Mouse (Mus musculus) CH12.LX (cell line): ENCODE data around the gene Ly6g5b. TPM values are rescaled to one million over a fixed set of nuclear protein-coding genes. Genes with fewer than 3 reads are reported as not detected.

Experiments
- DNase-seq: peaks from one replicate; pipeline ENCODE4 v3.0.0-alpha.2; 2013; ENCODE audit errors: extremely low read depth
- H3K27ac ChIP-seq: 2 replicates; pipeline ENCODE4 v1.5.1; 2012; ENCODE audit warnings: low read depth, mild to moderate bottlenecking, control low read depth, moderate library complexity; ENCODE audit not compliant: insufficient read depth
- H3K27me3 ChIP-seq: replicated peaks from 2 replicates; pipeline ENCODE3; 2012; ENCODE audit warnings: inconsistent platforms
- H3K36me3 ChIP-seq, 2 experiments: replicated peaks in 1 of 2; 2 replicates each; pipeline versions ENCODE3 to v1.6.1; 2012; ENCODE audit warnings: inconsistent platforms in 1 of 2, low read length in 1 of 2, mild to moderate bottlenecking in 1 of 2, mixed read lengths in 1 of 2, moderate library complexity in 1 of 2; ENCODE audit not compliant: control insufficient read depth in 1 of 2, insufficient read depth in 1 of 2
- H3K4me1 ChIP-seq, 2 experiments: 2 replicates each; pipeline ENCODE4 v1.6.1; 2012; ENCODE audit warnings: inconsistent platforms in 1 of 2, moderate library complexity in 1 of 2; ENCODE audit not compliant: insufficient read depth in 2 of 2, control insufficient read depth in 1 of 2
- H3K4me2 ChIP-seq: 2 replicates; pipeline ENCODE4 v1.6.1; 2012; ENCODE audit warnings: low read depth, mild to moderate bottlenecking, control low read depth; ENCODE audit not compliant: poor library complexity, insufficient read depth, severe bottlenecking
- H3K4me3 ChIP-seq, 3 experiments: fragments of 150-350 bp in 1 of 3; sonication (generic) in 1 of 3; replicated peaks in 1 of 3; 2 replicates each; pipeline versions ENCODE3 to v1.5.1; 2011 to 2012; ENCODE audit warnings: low read depth in 2 of 3, low read length in 2 of 3, mild to moderate bottlenecking in 2 of 3, moderate library complexity in 2 of 3, control low read depth in 1 of 3, improper control_type of control experiment in 1 of 3, inconsistent platforms in 1 of 3, mixed read lengths in 1 of 3; ENCODE audit not compliant: poor library complexity in 1 of 3
- H3K79me2 ChIP-seq: replicated peaks from 2 replicates; pipeline ENCODE4 v1.6.1; 2012; ENCODE audit warnings: mild to moderate bottlenecking, moderate library complexity; ENCODE audit not compliant: control insufficient read depth, poor library complexity, insufficient read depth, severe bottlenecking; ENCODE audit errors: extremely low read depth
- H3K9ac ChIP-seq: 2 replicates; pipeline ENCODE4 v1.6.1; 2012; ENCODE audit warnings: low read depth, mild to moderate bottlenecking, control low read depth, moderate library complexity; ENCODE audit not compliant: insufficient read depth
- H3K9me3 ChIP-seq: replicated peaks from 2 replicates; pipeline ENCODE3; 2012; ENCODE audit warnings: low read length, inconsistent platforms, mixed read lengths
- CHD2 ChIP-seq: IDR thresholded peaks from 2 replicates; pipeline ENCODE4 v1.6.1; 2011; ENCODE audit warnings: low read length, improper control_type of control experiment
- CTCF ChIP-seq, 2 experiments: IDR thresholded peaks in 1 of 2; conservative IDR thresholded peaks in 1 of 2; 2 replicates each; pipeline ENCODE4 v1.5.1; 2011 to 2012; ENCODE audit warnings: low read depth in 2 of 2, low read length in 2 of 2, improper control_type of control experiment in 1 of 2, inconsistent platforms in 1 of 2, mild to moderate bottlenecking in 1 of 2, moderate library complexity in 1 of 2
- E2F4 ChIP-seq: IDR thresholded peaks from 2 replicates; pipeline ENCODE4 v1.6.1; 2011; ENCODE audit warnings: low read depth, low read length, improper control_type of control experiment; ENCODE audit not compliant: insufficient replicate concordance
- ELF1 ChIP-seq: IDR thresholded peaks from 2 replicates; pipeline ENCODE4 v1.6.1; 2014; ENCODE audit warnings: low read depth, mild to moderate bottlenecking, inconsistent platforms, low read length, improper control_type of control experiment
- EP300 ChIP-seq: IDR thresholded peaks from 2 replicates; pipeline ENCODE4 v1.6.1; 2011; ENCODE audit warnings: low read length, improper control_type of control experiment
- GABPA ChIP-seq: IDR thresholded peaks from 2 replicates; pipeline ENCODE4 v1.6.1; 2012; ENCODE audit warnings: low read depth, low read length, improper control_type of control experiment, inconsistent platforms; ENCODE audit not compliant: insufficient replicate concordance
- HCFC1 ChIP-seq: IDR thresholded peaks from 2 replicates; pipeline ENCODE4 v1.6.1; 2012; ENCODE audit warnings: low read depth, mild to moderate bottlenecking, inconsistent platforms, low read length, improper control_type of control experiment
- IRF4 ChIP-seq: IDR thresholded peaks from 2 replicates; pipeline ENCODE4 v1.6.1; 2014; ENCODE audit warnings: low read depth, mild to moderate bottlenecking, inconsistent platforms, low read length, improper control_type of control experiment
- MAX ChIP-seq: IDR thresholded peaks from 2 replicates; pipeline ENCODE4 v1.6.1; 2011; ENCODE audit warnings: low read length, improper control_type of control experiment
- MEF2A ChIP-seq: IDR thresholded peaks from 2 replicates; pipeline ENCODE4 v1.6.1; 2014; ENCODE audit warnings: low read depth, mild to moderate bottlenecking, inconsistent platforms, low read length, improper control_type of control experiment, borderline replicate concordance
- MXI1 ChIP-seq: IDR thresholded peaks from 2 replicates; pipeline ENCODE4 v1.6.1; 2011; ENCODE audit warnings: mild to moderate bottlenecking, low read depth, low read length, improper control_type of control experiment
- MYC ChIP-seq: IDR thresholded peaks from 2 replicates; pipeline ENCODE4 v1.6.1; 2011; ENCODE audit warnings: low read depth, mild to moderate bottlenecking, improper control_type of control experiment, low read length
- NELFE ChIP-seq: IDR thresholded peaks from 2 replicates; pipeline ENCODE4 v1.6.1; 2011; ENCODE audit warnings: low read depth, low read length, improper control_type of control experiment
- NRF1 ChIP-seq: IDR thresholded peaks from 2 replicates; pipeline ENCODE4 v1.6.1; 2014; ENCODE audit warnings: low read depth, mild to moderate bottlenecking, inconsistent platforms, low read length, improper control_type of control experiment, moderate library complexity
- PAX5 ChIP-seq: IDR thresholded peaks from 2 replicates; pipeline ENCODE4 v1.6.1; 2012; ENCODE audit warnings: low read length, inconsistent platforms, mixed read lengths
- POLR2A ChIP-seq: IDR thresholded peaks from 2 replicates; pipeline ENCODE4 v1.6.1; 2011; ENCODE audit warnings: low read depth, mild to moderate bottlenecking, improper control_type of control experiment, low read length
- RAD21 ChIP-seq: IDR thresholded peaks from 2 replicates; pipeline ENCODE4 v1.6.1; 2011; ENCODE audit warnings: low read depth, mild to moderate bottlenecking, low read length, improper control_type of control experiment, moderate library complexity
- RCOR1 ChIP-seq: conservative IDR thresholded peaks from 2 replicates; pipeline ENCODE4 v1.6.1; 2012; ENCODE audit warnings: low read depth, mild to moderate bottlenecking, inconsistent platforms, low read length, improper control_type of control experiment
- TBP ChIP-seq: conservative IDR thresholded peaks from 2 replicates; pipeline ENCODE4 v1.6.1; 2011; ENCODE audit warnings: low read depth, low read length, improper control_type of control experiment
- TCF12 ChIP-seq: IDR thresholded peaks from 2 replicates; pipeline ENCODE4 v1.6.1; 2014; ENCODE audit warnings: low read depth, mild to moderate bottlenecking, inconsistent platforms, low read length, improper control_type of control experiment
- ZNF384 ChIP-seq: IDR thresholded peaks from 2 replicates; pipeline ENCODE4 v1.6.1; 2012; ENCODE audit warnings: low read depth, low read length, improper control_type of control experiment, inconsistent platforms
- dilution Hi-C: fragments of 300-500 bp; cut with MboI; formaldehyde crosslinking; loops from 2 replicates; pipeline ENCODE4 v1.14.3; 2020; ENCODE audit warnings: low sequenced_read_pairs; ENCODE audit not compliant: extremely low pct_unique_long_range_greater_than_20kb, extremely low pct_ligation_motif_present
- in situ Hi-C: fragments of 300-500 bp; cut with MboI; formaldehyde crosslinking; loops from 3 replicates; pipeline ENCODE4 v1.14.3; 2019; ENCODE audit warnings: low sequenced_read_pairs, low pct_ligation_motif_present, low pct_unique_long_range_greater_than_20kb, mixed read lengths
- polyA plus RNA-seq: library from polyadenylated mRNA; unstranded; fragments of >175 nt; gene quantifications from 2 replicates; pipeline ENCODE4 v1.2.1, GENCODE M21; 2012; ENCODE audit warnings: low read depth; ENCODE audit not compliant: insufficient read length
- total RNA-seq, 2 experiments: library from RNA; depleted of rRNA; stranded (reverse); fragments of 300-350 nt in 1 of 2; fragments of >200 nt in 1 of 2; gene quantifications; 2 replicates each; pipeline ENCODE4 v1.2.3; 2012 to 2014

The Ly6g5b gene
- total and polyA plus RNA-seq, 3 experiments, result 0.30 to 1.1 (median 0.91) TPM

GRCm38 (mm10) chr17:35108097-35108496 is 7.1 kb downstream of the Ly6g5b start, which contains the start of gene Ly6g5c:
TSS of gene Ly6g5c (plus strand) at chr17:35108279.
- dilution Hi-C loops, result no loop called here
- TF ChIP-seq MXI1 (no peak), NELFE (no peak), RCOR1 (no peak), POLR2A (no peak), HCFC1 (no peak), MYC (no peak), TCF12 (no peak), PAX5 (no peak), GABPA (no peak), CTCF (conservative IDR thresholded peaks at IDR 0.05 in 1 of 2, IDR thresholded peaks at IDR 0.05 in 1 of 2; ENCODE audit: low read depth in 2 of 2, low read length in 2 of 2) (no peak), MAX (no peak), MEF2A (no peak), NRF1 (no peak), IRF4 (no peak), E2F4 (no peak)

GRCm38 (mm10) chr17:35106522-35106921 is 8.7 kb downstream of the Ly6g5b start:
- Histone ChIP-seq H3K27ac (no peak overlapping the region), H3K4me3 (no peak overlapping the region), H3K9ac (no peak overlapping the region), H3K79me2 (no peaks in the 10 kb centered on the region), H3K4me2 (no peak overlapping the region), H3K4me1 (peaks cover 0 to 4% of the 10 kb centered on the region in 2 experiments; a peak in 1 of 4 replicates), H3K9me3 (no peaks in the 10 kb centered on the region), H3K36me3 (peaks cover 18 to 35% of the 10 kb centered on the region in 2 experiments), H3K27me3 (no peaks in the 10 kb centered on the region)
- dilution Hi-C loops (no loop called here), in situ Hi-C loops (no loop called here)
- no peak for TF ChIP-seq TBP
- TF ChIP-seq ELF1, result no peak
- no peak for TF ChIP-seq EP300
- no peak for TF ChIP-seq ZNF384
- no peak for TF ChIP-seq NRF1
- TF ChIP-seq CHD2, result no peak
- TF ChIP-seq CTCF (conservative IDR thresholded peaks at IDR 0.05 in 1 of 2, IDR thresholded peaks at IDR 0.05 in 1 of 2; ENCODE audit: low read depth in 2 of 2, low read length in 2 of 2), result peak in 1 of 2 experiments; percentile 27; a peak in 1 of 4 replicates
- TF ChIP-seq RAD21, result peak; percentile 10
- no peak for TF ChIP-seq MXI1
- no peak for DNase-seq

More at GRCm38 (mm10) chr17:35108097-35108496, 7.1 kb downstream of the Ly6g5b start, which contains the start of gene Ly6g5c:
- no peak for DNase-seq
- Histone ChIP-seq H3K9ac (no peak within 1 kb of the TSS), H3K79me2 (no peaks in the 10 kb centered on the region), H3K27ac (no peak within 1 kb of the TSS), H3K4me1 (peaks cover 0 to 3% of the 10 kb centered on the region in 2 experiments; a peak in 1 of 4 replicates), H3K9me3 (no peaks in the 10 kb centered on the region), H3K4me3 (no peak within 1 kb of the TSS), H3K27me3 (no peaks in the 10 kb centered on the region), H3K4me2 (no peak within 1 kb of the TSS), H3K36me3 (peaks cover 7 to 23% of the 10 kb centered on the region in 2 experiments)
- in situ Hi-C loops, result no loop called here
